Mouse (Mus musculus): ENCODE results near the gene Sf3b3. TPM values are rescaled to one million over a fixed set of nuclear protein-coding genes. Genes with fewer than 3 reads are reported as not detected.

Gene Sf3b3
- polyA plus RNA-seq, 1 experiment: 78.5 TPM

GRCm38 (mm10) chr8:110803856-110804255 lies 42.7 kb downstream of the Sf3b3 start:
- Histone ChIP-seq H3K4me1 (replicated peaks; ENCODE audit: control insufficient read depth, insufficient read depth, low read length) (peaks cover 49% of the 10 kb centered on the region), H3K27ac (ENCODE audit: control insufficient read depth, insufficient read depth, low read length) (peak overlapping the region; percentile 81), H3K36me3 (ENCODE audit: control insufficient read depth, insufficient read depth, low read length) (peaks cover under 1% of the 10 kb centered on the region; the same call in 1 of the 2 replicates), H3K27me3 (ENCODE audit: control insufficient read depth, insufficient read depth, low read length) (no peaks in the 10 kb centered on the region), H3K4me3 (ENCODE audit: control insufficient read depth, insufficient read depth, low read length) (no peak overlapping the region)
- 47% methylated on average over 9 of the region's 9 CpGs for WGBS
- no peak for TF ChIP-seq POLR2A (IDR thresholded peaks at IDR 0.05; ENCODE audit: control insufficient read depth, extremely low read depth, insufficient read depth, low read length, poor library complexity)
- no peak for TF ChIP-seq CTCF (IDR thresholded peaks at IDR 0.05; ENCODE audit: borderline replicate concordance, control insufficient read depth, extremely low read depth, insufficient read depth, low read length, poor library complexity)
- peak; percentile 37 for DNase-seq

GRCm38 (mm10) chr8:110802988-110803387 lies 43.6 kb downstream of the Sf3b3 start:
- WGBS: 94% methylated on average over 5 of the region's 5 CpGs
- Histone ChIP-seq H3K36me3 (ENCODE audit: control insufficient read depth, insufficient read depth, low read length) (no peaks in the 10 kb centered on the region), H3K27ac (ENCODE audit: control insufficient read depth, insufficient read depth, low read length) (peak overlapping the region; percentile 7; the same call in 1 of the 2 replicates), H3K4me1 (replicated peaks; ENCODE audit: control insufficient read depth, insufficient read depth, low read length) (peaks cover 48% of the 10 kb centered on the region), H3K27me3 (ENCODE audit: control insufficient read depth, insufficient read depth, low read length) (no peaks in the 10 kb centered on the region), H3K4me3 (ENCODE audit: control insufficient read depth, insufficient read depth, low read length) (no peak overlapping the region)
- no peak for TF ChIP-seq CTCF (IDR thresholded peaks at IDR 0.05; ENCODE audit: borderline replicate concordance, control insufficient read depth, extremely low read depth, insufficient read depth, low read length, poor library complexity)
- TF ChIP-seq POLR2A (IDR thresholded peaks at IDR 0.05; ENCODE audit: control insufficient read depth, extremely low read depth, insufficient read depth, low read length, poor library complexity): no peak
- no peak for DNase-seq

GRCm38 (mm10) chr8:110797086-110797485 lies 49.5 kb downstream of the Sf3b3 start:
- 82% methylated on average over 8 of the region's 8 CpGs for WGBS
- no peak overlapping the region for H3K27ac ChIP-seq (ENCODE audit: control insufficient read depth, insufficient read depth, low read length)
- H3K4me3 ChIP-seq (ENCODE audit: control insufficient read depth, insufficient read depth, low read length): no peak overlapping the region
- H3K4me1 ChIP-seq (replicated peaks; ENCODE audit: control insufficient read depth, insufficient read depth, low read length): 0 out of 2 replicates have a peak, but pooled peaks cover 3% of the 10 kb centered on the region
- no peak for TF ChIP-seq POLR2A (IDR thresholded peaks at IDR 0.05; ENCODE audit: control insufficient read depth, extremely low read depth, insufficient read depth, low read length, poor library complexity)
- no peak for TF ChIP-seq CTCF (IDR thresholded peaks at IDR 0.05; ENCODE audit: borderline replicate concordance, control insufficient read depth, extremely low read depth, insufficient read depth, low read length, poor library complexity)
- H3K36me3 ChIP-seq (ENCODE audit: control insufficient read depth, insufficient read depth, low read length): no peaks in the 10 kb centered on the region
- no peaks in the 10 kb centered on the region for H3K27me3 ChIP-seq (ENCODE audit: control insufficient read depth, insufficient read depth, low read length)
- DNase-seq: no peak

- TF ChIP-seq CTCF (IDR thresholded peaks at IDR 0.05; ENCODE audit: borderline replicate concordance, control insufficient read depth, extremely low read depth, insufficient read depth, low read length, poor library complexity) (no peak), POLR2A (IDR thresholded peaks at IDR 0.05; ENCODE audit: control insufficient read depth, extremely low read depth, insufficient read depth, low read length, poor library complexity) (no peak)
- Histone ChIP-seq H3K27me3 (ENCODE audit: control insufficient read depth, insufficient read depth, low read length) (no peaks in the 10 kb centered on the region), H3K4me3 (ENCODE audit: control insufficient read depth, insufficient read depth, low read length) (no peak overlapping the region), H3K4me1 (replicated peaks; ENCODE audit: control insufficient read depth, insufficient read depth, low read length) (0 out of 2 replicates have a peak, but pooled peaks cover 5% of the 10 kb centered on the region), H3K36me3 (ENCODE audit: control insufficient read depth, insufficient read depth, low read length) (no peaks in the 10 kb centered on the region), H3K27ac (ENCODE audit: control insufficient read depth, insufficient read depth, low read length) (no peak overlapping the region)
- DNase-seq: no peak
- WGBS: 82% methylated on average over 7 of the region's 7 CpGs
These were observed 52.1 kb downstream of the Sf3b3 start for GRCm38 (mm10) chr8:110794363-110794965.

- no peaks in the 10 kb centered on the region for H3K36me3 ChIP-seq (ENCODE audit: control insufficient read depth, insufficient read depth, low read length)
- TF ChIP-seq CTCF (IDR thresholded peaks at IDR 0.05; ENCODE audit: borderline replicate concordance, control insufficient read depth, extremely low read depth, insufficient read depth, low read length, poor library complexity) (no peak), POLR2A (IDR thresholded peaks at IDR 0.05; ENCODE audit: control insufficient read depth, extremely low read depth, insufficient read depth, low read length, poor library complexity) (no peak)
- no peak overlapping the region for H3K27ac ChIP-seq (ENCODE audit: control insufficient read depth, insufficient read depth, low read length)
- no peaks in the 10 kb centered on the region for H3K27me3 ChIP-seq (ENCODE audit: control insufficient read depth, insufficient read depth, low read length)
- 94% methylated on average over 9 of the region's 9 CpGs for WGBS
- H3K4me3 ChIP-seq (ENCODE audit: control insufficient read depth, insufficient read depth, low read length): no peak overlapping the region
- no peak for DNase-seq
- 0 out of 2 replicates have a peak, but pooled peaks cover 5% of the 10 kb centered on the region for H3K4me1 ChIP-seq (replicated peaks; ENCODE audit: control insufficient read depth, insufficient read depth, low read length)
These were observed 52.7 kb downstream of the Sf3b3 start for GRCm38 (mm10) chr8:110793936-110794335.

- DNase-seq: no peak
- no peaks in the 10 kb centered on the region for H3K36me3 ChIP-seq (ENCODE audit: control insufficient read depth, insufficient read depth, low read length)
- H3K4me3 ChIP-seq (ENCODE audit: control insufficient read depth, insufficient read depth, low read length): no peak overlapping the region
These were observed 53.1 kb downstream of the Sf3b3 start for GRCm38 (mm10) chr8:110793511-110793910.

More at GRCm38 (mm10) chr8:110793511-110793910, 53.1 kb downstream of the Sf3b3 start:
- no peak overlapping the region for H3K27ac ChIP-seq (ENCODE audit: control insufficient read depth, insufficient read depth, low read length)
- WGBS: 64% methylated on average over 9 of the region's 9 CpGs
- 0 out of 2 replicates have a peak, but pooled peaks cover 5% of the 10 kb centered on the region for H3K4me1 ChIP-seq (replicated peaks; ENCODE audit: control insufficient read depth, insufficient read depth, low read length)
- TF ChIP-seq CTCF (IDR thresholded peaks at IDR 0.05; ENCODE audit: borderline replicate concordance, control insufficient read depth, extremely low read depth, insufficient read depth, low read length, poor library complexity) (no peak), POLR2A (IDR thresholded peaks at IDR 0.05; ENCODE audit: control insufficient read depth, extremely low read depth, insufficient read depth, low read length, poor library complexity) (no peak)
- H3K27me3 ChIP-seq (ENCODE audit: control insufficient read depth, insufficient read depth, low read length): no peaks in the 10 kb centered on the region
